Mouse (Mus musculus) embryonic facial prominence, embryonic 15.5 days (tissue): ENCODE results near the gene Zfp991. TPM values are rescaled to one million over a fixed set of nuclear protein-coding genes. Genes with fewer than 3 reads are reported as not detected.
"Not testable (repeated sequence)": the region's sequence is repeated elsewhere in the genome, so short reads cannot be mapped to it uniquely, and the experiment has no call there.

Experiments used
- ATAC-seq: fragments of 200-750 bp; cut with Nextera tagmentation; 2 replicates; pipeline ENCODE4 v1.8.0; 2017; ENCODE audit warnings: low read depth, moderate TSS enrichment; ENCODE audit not compliant: insufficient number of reproducible peaks, low FRiP score, low TSS enrichment
- H3K27ac ChIP-seq: fragments of 300-500 bp; sonication (generic); replicated peaks from 2 replicates; pipeline ENCODE4 v1.5.1; 2015; ENCODE audit warnings: mild to moderate bottlenecking, inconsistent platforms
- H3K27me3 ChIP-seq: fragments of 300-500 bp; sonication (generic); 2 replicates; pipeline ENCODE4 v1.6.1; 2015; ENCODE audit warnings: inconsistent platforms
- H3K36me3 ChIP-seq: fragments of 300-500 bp; sonication (generic); 2 replicates; pipeline ENCODE4 v1.6.1; 2015; ENCODE audit warnings: mild to moderate bottlenecking, inconsistent platforms
- H3K4me1 ChIP-seq: fragments of 300-500 bp; sonication (generic); 2 replicates; pipeline ENCODE4 v1.6.1; 2015; ENCODE audit warnings: inconsistent platforms
- H3K4me2 ChIP-seq: fragments of 300-500 bp; sonication (generic); replicated peaks from 2 replicates; pipeline ENCODE4 v1.6.1; 2015; ENCODE audit warnings: mild to moderate bottlenecking, inconsistent platforms
- H3K4me3 ChIP-seq: fragments of 300-500 bp; sonication (generic); replicated peaks from 2 replicates; pipeline ENCODE4 v1.5.1; 2015; ENCODE audit warnings: mild to moderate bottlenecking, inconsistent platforms
- H3K9ac ChIP-seq: fragments of 300-500 bp; sonication (generic); 2 replicates; pipeline ENCODE4 v1.6.1; 2015; ENCODE audit warnings: inconsistent platforms
- H3K9me3 ChIP-seq: fragments of 300-500 bp; sonication (generic); replicated peaks from 2 replicates; pipeline ENCODE4 v1.6.1; 2016; ENCODE audit warnings: inconsistent platforms
- WGBS: fragments of 180-500 bp; shearing (Covaris S2); methylation state at CpG from one replicate; pipeline ENCODE4 v1.1.7; 2015; 5-methylcytosine and 5-hydroxymethylcytosine counted together
- polyA plus RNA-seq: library from polyadenylated mRNA; unstranded; fragments of >200 nt; fragmentation: Nextera tagmentation; extraction: Ambion mirVana; gene quantifications from 2 replicates; pipeline ENCODE4 v1.2.1, GENCODE M21; 2015

Gene Zfp991
- polyA plus RNA-seq: 4.4 and 4.9 TPM in 2 replicates

DNA sequence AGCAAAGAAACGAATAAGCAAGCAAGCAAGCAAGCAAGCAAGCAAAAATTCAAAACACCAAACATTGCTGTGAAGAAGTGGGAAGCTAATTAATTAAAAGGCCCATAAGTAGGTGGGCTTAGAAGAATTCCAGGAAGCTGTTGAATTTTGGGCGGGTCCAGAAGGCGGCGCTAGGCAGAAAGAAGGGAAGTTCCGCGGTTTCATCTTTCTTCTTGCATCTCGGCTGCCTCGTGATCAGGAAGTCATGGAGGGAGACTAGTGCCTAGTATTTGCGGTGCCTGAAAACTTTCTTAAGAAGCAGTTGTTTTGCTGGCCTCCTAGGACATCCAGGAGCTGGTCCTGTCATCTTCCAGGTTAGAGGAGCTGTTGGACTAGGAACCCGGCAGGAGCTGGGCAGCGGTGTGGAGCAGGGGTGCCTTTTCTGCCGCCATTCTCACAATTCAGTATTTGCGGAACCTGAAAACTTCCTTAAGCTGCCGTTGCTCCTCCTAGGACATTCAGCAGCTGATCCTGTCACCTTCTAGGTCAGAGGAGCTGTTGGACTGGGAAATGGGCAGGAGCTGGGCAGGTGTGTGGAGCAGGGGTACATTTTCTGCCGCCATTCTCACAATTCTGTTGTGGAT, at the start of gene Zfp991:
Zfp991 (plus strand) TSS at position 202 of the 623 bp plus-strand sequence.
- not testable (repeated sequence) for H3K27ac ChIP-seq, H3K9ac ChIP-seq, H3K36me3 ChIP-seq, H3K4me2 ChIP-seq, H3K27me3 ChIP-seq, H3K4me1 ChIP-seq, ATAC-seq
- Histone ChIP-seq H3K9me3 (peaks cover 14% of the 10 kb centered on the region; the same call in 1 of the 2 replicates), H3K4me3 (peak within 1 kb of the TSS; percentile 29)
- WGBS: 32% methylated on average over 2 of the region's 15 CpGs

DNA sequence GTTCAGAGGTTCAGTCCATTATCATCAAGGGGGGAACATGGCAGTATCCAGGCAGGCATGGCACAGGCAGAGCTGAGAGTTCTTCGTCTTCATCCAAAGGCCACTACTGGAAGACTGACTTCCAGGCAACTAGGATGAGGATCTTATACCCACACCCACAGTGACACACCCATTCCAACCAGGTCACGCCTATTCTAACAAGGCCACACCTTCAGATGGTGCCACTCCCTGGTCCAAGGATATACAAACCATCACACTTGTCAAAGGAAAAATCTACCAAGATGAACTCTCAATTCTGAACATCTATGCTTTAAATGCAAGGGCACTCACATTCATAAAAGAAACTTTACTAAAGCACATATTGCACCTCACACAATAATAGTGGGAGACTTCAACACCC, 36.2 kb upstream of the Zfp991 start:
- not testable (repeated sequence) for H3K27ac ChIP-seq, H3K4me3 ChIP-seq, H3K36me3 ChIP-seq, H3K4me2 ChIP-seq, ATAC-seq, H3K9me3 ChIP-seq, H3K27me3 ChIP-seq, H3K9ac ChIP-seq, H3K4me1 ChIP-seq
- WGBS: 64% methylated on average over 2 of the region's 2 CpGs

DNA sequence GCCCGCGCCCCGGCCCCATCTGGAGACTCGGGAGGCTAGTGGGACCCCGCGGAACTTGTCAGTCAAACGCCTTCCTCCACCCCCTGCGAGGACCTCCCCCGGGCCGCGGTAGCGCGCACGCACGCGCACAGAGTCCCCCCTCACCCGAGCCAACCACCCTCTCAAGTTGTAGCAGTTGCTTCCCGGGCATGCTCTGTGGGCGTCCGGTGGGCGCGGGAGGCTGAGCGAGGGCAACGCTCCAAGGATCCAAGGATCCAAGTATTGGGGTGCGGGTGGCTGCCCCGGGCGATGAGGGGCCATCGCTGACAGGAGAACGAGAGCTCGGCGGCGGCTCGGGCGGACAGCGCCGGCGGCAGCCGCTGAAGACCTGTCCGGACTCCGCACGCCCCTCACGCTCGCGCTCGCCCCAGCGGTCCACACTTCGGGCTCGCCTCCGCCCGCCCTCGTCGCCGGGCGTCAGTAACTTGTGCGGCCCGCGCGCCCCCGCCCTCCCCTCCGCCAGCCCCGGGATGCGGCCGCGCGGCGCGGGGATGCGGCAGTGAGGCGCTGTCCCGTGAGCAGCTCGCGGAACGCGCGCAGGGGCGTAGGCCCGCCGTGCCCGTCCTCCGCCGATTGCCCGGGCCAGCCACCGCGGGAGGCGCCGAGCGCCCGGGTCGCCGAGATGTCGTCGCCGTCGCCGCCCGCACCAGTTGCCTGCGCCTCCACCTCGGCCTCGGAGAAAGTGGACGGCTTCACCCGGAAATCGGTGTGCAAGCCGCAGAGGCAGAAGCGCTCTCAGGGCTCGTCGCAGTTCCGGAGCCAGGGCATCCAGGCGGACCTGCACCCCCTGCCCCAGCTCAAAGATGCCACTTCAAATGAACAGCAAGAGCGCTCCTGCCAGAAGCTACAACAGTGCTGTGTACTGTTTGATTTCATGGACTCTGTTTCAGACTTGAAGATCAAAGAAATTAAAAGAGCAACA, 29.9 kb upstream of the Zfp991 start:
- H3K4me1 ChIP-seq, H3K9me3 ChIP-seq, H3K36me3 ChIP-seq, H3K27ac ChIP-seq, H3K27me3 ChIP-seq: not testable (repeated sequence)
- Histone ChIP-seq H3K9ac (peak overlapping the region; percentile 21; the same call in 1 of the 2 replicates), H3K4me2 (peak overlapping the region; percentile 78), H3K4me3 (peak overlapping the region; percentile 47)
- ATAC-seq: peak; percentile 57; the same call in 1 of the 2 replicates
- WGBS: 1% methylated on average over 87 of the region's 109 CpGs

DNA sequence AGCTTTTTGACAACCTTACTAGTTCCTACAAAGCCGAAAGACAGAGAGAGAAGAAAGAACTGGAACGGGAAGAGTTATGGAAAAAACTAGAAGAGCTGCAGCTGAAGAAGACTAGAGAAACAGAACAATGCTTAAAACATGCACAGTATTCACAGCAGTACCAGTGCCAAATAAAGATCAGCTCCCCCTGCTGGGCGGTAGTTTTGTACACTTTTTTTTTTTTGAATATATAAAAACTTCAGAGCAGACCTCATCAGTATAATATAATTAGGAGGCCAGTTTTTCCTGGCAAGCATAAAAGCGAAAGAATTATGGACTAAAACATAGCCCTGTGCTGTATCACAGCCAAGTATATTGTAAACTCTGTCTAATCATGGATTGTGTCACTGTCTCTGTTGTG, 28.0 kb upstream of the Zfp991 start:
- H3K9ac ChIP-seq, H3K9me3 ChIP-seq, H3K27ac ChIP-seq, H3K36me3 ChIP-seq, ATAC-seq, H3K4me1 ChIP-seq, H3K27me3 ChIP-seq, H3K4me2 ChIP-seq, H3K4me3 ChIP-seq: not testable (repeated sequence)
- 47% methylated on average over 4 of the region's 4 CpGs for WGBS

DNA sequence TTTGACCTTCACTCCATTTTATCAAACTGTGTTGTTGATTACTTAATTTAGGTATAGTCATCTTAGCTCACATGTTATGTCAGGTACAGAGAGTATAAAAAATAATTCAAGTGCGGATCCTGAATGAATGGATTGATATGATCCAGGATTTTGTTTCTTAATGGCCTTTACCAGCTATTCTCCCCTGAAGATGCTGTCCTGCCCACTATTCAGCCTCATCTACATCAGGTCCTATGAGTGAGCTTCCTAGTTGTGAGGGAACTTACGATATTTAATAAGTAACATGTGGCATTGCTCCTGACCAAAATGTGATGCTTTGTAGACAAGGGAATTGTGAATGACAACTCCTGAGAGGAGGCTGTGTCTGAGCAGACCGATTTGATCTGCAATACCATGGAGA, 14.0 kb upstream of the Zfp991 start:
- not testable (repeated sequence) for H3K4me3 ChIP-seq, H3K4me1 ChIP-seq, H3K9ac ChIP-seq, H3K36me3 ChIP-seq, H3K9me3 ChIP-seq, H3K27me3 ChIP-seq, ATAC-seq, H3K4me2 ChIP-seq, H3K27ac ChIP-seq
- WGBS: 62% methylated on average over 2 of the region's 3 CpGs

DNA sequence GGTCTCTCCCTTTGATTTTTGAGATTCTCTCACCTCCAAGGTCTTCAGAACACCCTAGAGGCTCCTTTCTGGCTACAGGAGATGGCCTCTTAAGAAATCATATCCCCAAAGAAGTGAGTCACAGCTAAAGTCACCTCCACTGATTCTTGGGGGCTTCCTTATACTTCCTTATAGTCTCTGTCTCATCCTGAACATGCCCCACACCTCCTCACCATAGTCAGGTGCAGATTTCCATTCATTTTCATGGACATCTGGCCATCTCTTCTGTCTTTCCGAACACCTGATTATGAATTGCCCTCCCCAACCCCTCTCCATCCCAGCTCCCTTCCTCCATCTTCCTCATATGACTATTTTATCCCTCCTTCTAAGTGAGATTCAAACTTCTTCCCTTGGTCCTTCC, 9.6 kb upstream of the Zfp991 start:
- H3K9me3 ChIP-seq: peaks cover 12% of the 10 kb centered on the region
- not testable (repeated sequence) for H3K9ac ChIP-seq, H3K4me3 ChIP-seq, ATAC-seq, H3K27me3 ChIP-seq, H3K4me1 ChIP-seq, H3K27ac ChIP-seq, H3K36me3 ChIP-seq, H3K4me2 ChIP-seq
- WGBS: 67% methylated on average over 1 of the region's 1 CpGs

DNA sequence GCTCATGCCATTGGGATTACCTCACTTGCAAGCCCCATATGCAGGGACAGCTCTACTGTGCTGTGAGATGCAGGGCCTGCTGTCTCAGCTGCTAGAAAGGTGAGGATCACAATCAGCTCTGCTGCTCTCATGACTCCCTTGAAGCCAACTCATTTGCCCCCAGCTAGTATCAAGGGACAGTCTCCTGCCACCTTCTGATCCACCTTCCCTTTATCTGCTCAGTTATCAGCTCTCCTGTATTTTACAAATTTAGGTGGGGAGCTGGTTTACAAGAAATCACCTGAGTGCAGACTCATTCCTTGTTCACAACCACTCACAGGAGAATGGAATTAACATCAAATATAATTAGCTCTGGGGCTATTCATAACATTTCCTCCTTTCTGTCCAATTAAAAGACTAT, 8.0 kb upstream of the Zfp991 start:
- ATAC-seq, H3K36me3 ChIP-seq, H3K9ac ChIP-seq, H3K27ac ChIP-seq, H3K4me3 ChIP-seq, H3K4me1 ChIP-seq, H3K4me2 ChIP-seq, H3K27me3 ChIP-seq: not testable (repeated sequence)
- H3K9me3 ChIP-seq: peaks cover 16% of the 10 kb centered on the region

DNA sequence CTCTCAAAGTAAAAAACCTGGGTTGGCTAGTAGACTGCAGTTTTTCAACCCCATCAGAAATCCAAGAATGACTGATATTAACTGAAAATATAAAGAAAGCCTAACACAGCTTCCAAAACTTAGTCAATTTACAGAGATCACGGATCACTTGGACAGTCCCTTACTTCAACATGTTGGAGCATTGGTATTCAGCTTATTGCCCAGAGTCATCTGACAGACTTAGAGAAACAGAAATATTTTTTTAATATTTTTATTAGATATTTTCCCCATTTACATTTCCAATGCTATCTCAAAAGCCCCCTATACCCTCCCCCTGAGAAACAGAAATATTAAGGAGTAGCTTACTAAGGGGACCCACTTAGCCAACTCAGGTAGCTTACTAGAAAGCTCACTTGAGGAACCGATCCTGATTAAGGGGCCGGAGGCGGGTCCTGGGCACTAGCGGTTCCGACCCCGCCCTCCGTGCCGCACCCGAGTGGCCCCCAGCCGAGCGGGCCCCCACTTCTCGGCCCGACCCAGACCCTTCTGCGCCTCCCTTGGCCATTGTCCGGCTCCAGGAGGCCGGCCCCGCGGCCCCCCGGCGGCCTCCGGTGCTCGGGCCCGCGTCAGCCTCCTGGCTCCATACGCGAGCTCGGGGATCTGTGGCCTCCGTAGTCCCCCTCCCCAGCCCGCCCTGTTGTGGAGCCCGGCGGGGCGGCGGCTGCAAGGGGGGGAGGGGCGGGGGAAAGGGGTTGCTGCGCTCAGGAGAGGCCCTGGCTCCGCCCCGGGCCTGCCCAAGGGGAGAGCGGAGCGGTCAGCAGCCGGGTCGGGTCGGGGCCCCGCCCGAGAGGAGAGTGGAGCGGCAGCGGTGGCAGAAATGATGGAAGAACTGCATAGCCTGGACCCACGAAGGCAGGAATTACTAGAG, 7.2 kb upstream of the Zfp991 start:
- WGBS: 7% methylated on average over 47 of the region's 48 CpGs
- H3K27ac ChIP-seq, H3K4me1 ChIP-seq, H3K27me3 ChIP-seq, H3K36me3 ChIP-seq: not testable (repeated sequence)
- Histone ChIP-seq H3K9me3 (peaks cover 16% of the 10 kb centered on the region), H3K4me2 (peak overlapping the region; percentile 60), H3K4me3 (peak overlapping the region; percentile 42), H3K9ac (peak overlapping the region; percentile 22)
- peak; percentile 91 for ATAC-seq

DNA sequence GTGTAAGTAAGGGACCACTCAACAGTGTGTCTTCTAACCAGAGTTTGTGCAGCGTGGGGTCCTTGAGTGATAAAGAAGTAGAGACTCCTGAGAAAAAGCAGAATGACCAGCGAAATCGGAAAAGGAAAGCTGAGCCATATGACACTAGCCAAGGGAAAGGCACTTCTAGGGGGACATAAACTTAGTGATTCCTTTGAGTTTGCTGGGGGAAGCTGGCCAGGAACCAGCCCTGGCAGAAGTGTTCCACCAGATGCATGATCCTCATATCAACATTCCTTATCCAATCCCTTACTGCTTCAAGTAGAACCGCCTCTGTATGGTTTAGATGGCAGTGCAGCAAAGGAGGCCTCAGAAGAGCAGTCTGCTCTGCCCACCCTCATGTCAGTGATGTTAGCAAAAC, 6.5 kb upstream of the Zfp991 start:
- WGBS: 22% methylated on average over 4 of the region's 4 CpGs
- ATAC-seq, H3K4me1 ChIP-seq, H3K36me3 ChIP-seq, H3K27ac ChIP-seq, H3K9ac ChIP-seq, H3K27me3 ChIP-seq: not testable (repeated sequence)
- Histone ChIP-seq H3K4me3 (peak overlapping the region; percentile 42), H3K4me2 (peak overlapping the region; percentile 60), H3K9me3 (peaks cover 16% of the 10 kb centered on the region)

DNA sequence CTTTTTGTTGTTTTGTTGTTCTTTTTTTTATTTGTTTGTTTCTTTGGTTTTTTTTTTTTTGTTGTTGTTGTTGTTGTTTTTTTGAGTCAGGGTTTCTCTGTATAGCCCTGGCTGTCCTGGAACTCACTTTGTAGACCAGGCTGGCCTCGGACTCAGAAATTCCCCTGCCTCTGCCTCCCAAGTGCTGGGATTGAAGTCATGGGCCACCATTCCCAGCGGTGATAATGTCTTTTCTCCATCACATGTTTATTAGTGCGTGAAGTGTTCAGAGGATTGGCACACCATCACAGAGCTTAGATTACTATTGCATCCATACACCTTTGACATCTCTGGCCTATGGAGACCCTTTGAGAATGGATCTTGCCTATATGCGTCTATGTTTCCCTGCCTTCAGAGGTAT, 6.0 kb upstream of the Zfp991 start:
- not testable (repeated sequence) for ATAC-seq, H3K27ac ChIP-seq, H3K9ac ChIP-seq, H3K4me2 ChIP-seq, H3K27me3 ChIP-seq, H3K4me3 ChIP-seq, H3K4me1 ChIP-seq, H3K36me3 ChIP-seq
- peaks cover 16% of the 10 kb centered on the region for H3K9me3 ChIP-seq
- 86% methylated on average over 4 of the region's 4 CpGs for WGBS

DNA sequence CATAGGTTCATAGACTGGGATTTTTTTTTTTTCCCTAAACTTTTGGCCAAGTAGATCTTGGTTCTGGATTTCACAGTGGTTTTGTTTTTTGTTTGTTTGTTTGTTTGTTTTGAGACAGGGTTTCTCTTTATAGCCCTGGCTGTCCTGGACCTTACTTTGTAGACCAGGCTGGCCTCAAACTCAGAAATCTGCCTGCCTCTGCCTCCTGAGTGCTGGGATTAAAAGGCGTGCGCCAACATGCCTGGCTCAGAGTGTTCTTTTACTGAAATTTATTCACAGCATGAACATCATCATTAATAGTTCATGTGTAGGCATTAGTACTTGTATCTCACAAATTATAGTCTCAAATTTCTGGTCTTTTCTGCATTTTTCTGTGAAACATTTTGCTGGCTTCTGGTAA, 5.4 kb upstream of the Zfp991 start:
- not testable (repeated sequence) for H3K9ac ChIP-seq, H3K27me3 ChIP-seq, ATAC-seq, H3K4me3 ChIP-seq, H3K36me3 ChIP-seq, H3K4me2 ChIP-seq, H3K27ac ChIP-seq, H3K4me1 ChIP-seq
- peaks cover 16% of the 10 kb centered on the region for H3K9me3 ChIP-seq
- 77% methylated on average over 2 of the region's 2 CpGs for WGBS
